Mouse (Mus musculus): ENCODE measurements at regions not wholly inside any gene's neighbourhood (a gene's known extent, or its start where the extent isn't known, plus 50 kb on each side); places are given as distances from the start of the nearest gene placed in this dataset.

- DNase-seq (ENCODE audit: low spot score): no peak
Observed at GRCm38 (mm10) chr8:10774778-10775177, 233.5 kb downstream of the Irs2 start.

DNA sequence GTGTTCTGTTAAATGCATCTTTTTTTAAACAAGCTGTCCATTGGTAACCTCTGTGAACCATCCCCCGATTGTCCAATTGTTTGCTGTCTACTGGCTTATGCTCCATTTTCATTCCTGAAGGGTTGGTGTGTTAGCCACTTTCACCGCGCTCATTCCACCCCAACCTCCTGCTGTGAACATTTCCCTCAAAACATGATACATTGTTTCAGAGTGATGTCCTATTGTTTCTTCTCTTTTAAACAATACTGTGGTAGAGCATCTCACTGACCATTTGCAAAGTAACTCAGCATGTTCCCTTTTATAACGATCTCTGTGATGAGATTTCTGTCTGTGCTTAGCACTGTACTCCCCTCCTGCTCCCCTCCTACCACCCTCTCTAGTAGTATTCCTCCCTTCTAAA, 240.1 kb downstream of the Irs2 start:
- DNase-seq (ENCODE audit: low spot score): no peak

GRCm38 (mm10) chr8:10763907-10764306, 244.4 kb downstream of the Irs2 start:
- no peak for DNase-seq (ENCODE audit: low spot score)

DNA sequence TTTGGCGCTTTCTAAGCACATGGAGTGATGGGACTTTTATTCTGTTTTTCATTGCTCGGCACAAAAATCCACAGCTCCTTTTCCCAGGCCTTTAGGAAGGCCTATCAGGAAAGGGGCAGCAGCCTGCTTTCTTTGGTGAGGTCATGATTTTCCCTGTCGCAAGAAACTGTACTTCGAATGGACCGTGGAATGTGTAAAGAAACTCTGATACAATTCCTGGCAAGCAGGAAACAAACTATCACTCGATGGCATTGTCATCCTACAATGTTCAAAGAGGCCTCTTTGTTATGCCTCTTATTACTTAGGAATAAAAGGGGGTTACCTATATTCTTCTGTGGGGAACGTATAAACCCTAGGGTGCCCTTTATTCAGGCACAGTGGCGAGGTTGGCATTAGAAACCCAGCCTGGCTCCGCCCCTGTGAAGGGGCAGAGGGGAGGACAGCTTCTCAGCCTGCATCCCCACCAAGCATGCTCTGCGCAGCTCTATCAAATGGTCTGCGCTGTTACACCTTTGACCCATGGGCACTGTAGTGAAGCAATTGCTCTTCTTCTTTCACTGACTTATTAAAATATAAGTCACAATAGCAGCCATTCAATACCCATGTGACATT, 246.5 kb downstream of the Irs2 start:
- DNase-seq (ENCODE audit: low spot score): no peak

GRCm38 (mm10) chr8:10760851-10761693, 247.2 kb downstream of the Irs2 start:
- peak; percentile 10 for DNase-seq (ENCODE audit: low spot score)

GRCm38 (mm10) chr8:10760231-10760630, 248.0 kb downstream of the Irs2 start:
- DNase-seq (ENCODE audit: low spot score): no peak

- no peak for DNase-seq (ENCODE audit: low spot score)
Observed at GRCm38 (mm10) chr8:10758151-10758550, 250.1 kb downstream of the Irs2 start.

- DNase-seq (ENCODE audit: low spot score): no peak
Observed at GRCm38 (mm10) chr8:10754986-10755308, 253.3 kb downstream of the Irs2 start.

DNA sequence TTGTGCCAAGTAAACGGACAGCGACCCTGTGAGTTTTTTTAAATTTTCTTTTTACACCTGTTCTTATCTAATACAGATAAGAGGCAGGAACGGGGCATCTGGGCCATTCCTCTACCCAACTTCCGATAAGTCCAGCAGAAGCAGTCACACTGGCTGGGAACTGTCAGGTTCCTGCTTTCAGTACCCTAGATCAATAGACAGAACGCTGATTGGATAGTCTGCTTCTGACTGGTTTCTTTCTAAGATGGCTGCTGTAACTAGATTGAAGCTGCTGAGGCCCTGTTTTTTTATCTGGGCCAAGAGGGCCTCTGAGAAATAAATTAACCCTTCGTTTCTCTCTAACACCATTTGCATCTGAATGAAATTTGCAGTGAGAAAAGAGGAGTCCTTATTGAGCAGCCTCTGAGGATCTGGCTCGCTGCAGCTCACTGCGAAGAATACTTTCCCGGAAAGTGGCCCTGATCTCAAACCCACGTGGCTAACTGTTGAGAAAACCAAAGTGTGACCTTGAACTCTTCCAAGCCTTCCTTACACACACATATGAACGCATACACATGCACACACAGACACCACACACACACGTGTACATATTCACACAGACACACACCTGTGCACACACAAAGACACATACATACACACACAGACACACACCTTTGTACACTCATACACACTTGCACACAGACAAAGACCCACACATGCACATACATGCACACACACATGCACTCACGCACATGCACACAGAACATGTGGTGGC, 253.8 kb downstream of the Irs2 start:
- no peak for DNase-seq (ENCODE audit: low spot score)

DNA sequence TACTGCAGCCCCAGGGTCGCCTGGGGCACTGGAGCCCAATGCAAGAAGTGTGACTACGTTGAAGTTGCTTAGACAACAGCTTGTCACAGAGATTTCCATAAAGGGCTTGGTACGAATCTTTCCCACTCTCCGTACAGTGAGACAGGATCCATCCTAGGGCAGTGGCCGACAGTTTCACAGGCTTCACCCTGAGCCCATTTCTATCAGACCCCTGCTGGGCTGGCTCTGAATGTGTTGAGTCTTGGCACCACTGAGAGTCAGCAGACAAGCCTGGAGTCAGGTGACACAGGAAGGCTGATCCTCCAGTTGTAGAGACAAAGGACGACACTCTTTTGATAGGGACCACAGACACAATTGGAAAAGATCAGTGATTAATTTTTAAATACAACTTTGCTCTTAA, 255.2 kb downstream of the Irs2 start:
- DNase-seq (ENCODE audit: low spot score): no peak

- DNase-seq (ENCODE audit: low spot score): no peak
Observed at GRCm38 (mm10) chr8:10747150-10747549, 261.1 kb downstream of the Irs2 start.

DNA sequence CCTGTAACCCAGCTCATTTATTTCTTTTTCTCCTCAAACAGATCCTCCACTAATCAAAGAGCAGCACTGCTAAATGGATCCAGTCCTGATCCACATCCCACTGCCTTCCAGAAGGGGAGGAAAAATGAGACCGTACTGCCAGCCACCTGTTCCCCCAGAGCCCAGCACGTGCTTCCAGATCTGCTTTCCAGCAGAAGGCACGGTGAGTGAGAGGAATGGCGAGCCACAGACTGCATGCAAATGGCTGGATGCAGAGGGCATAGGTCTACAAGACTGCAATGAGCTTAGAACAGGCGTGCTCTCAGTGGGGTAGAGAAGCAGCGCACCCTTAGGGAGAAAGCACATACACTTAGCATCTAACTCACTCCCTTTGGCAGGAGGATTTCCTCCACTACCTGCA, 265.0 kb downstream of the Irs2 start:
- no peak for DNase-seq (ENCODE audit: low spot score)

- no peak for DNase-seq (ENCODE audit: low spot score)
Observed at GRCm38 (mm10) chr8:10740837-10741236, 267.4 kb downstream of the Irs2 start.

DNA sequence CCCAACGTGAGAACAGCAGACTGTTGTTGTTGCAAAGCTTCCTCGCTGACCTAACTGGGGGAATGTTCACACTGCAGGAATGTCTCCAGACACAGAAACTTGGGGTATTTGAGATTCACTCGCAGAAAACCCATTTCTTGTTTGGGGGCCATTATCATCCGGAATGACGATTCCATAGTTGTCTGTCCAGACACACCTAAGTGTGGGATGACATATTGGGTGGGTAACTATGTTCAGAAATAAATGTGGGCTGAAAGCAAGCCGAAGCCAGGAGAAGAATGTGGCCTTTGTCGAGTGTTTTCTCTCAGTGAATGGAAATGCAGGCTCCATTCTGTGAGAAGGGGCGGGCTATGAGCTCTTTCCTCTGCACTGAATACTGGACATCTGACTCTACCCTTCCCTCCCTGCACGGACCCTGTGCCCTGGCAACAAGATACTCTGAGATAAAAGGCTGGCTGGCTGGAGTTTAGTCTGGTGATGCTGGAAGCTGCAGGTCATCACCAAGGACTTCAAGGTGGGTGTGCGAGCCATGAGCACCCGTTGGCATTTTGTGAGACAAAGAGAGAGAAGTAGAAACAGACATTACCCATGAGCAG, 269.7 kb downstream of the Irs2 start:
- DNase-seq (ENCODE audit: low spot score): no peak

- no peak for DNase-seq (ENCODE audit: low spot score)
Observed at GRCm38 (mm10) chr8:10734746-10735145, 273.5 kb downstream of the Irs2 start.

GRCm38 (mm10) chr8:10723332-10723731, 284.9 kb downstream of the Irs2 start:
- DNase-seq (ENCODE audit: low spot score): no peak

DNA sequence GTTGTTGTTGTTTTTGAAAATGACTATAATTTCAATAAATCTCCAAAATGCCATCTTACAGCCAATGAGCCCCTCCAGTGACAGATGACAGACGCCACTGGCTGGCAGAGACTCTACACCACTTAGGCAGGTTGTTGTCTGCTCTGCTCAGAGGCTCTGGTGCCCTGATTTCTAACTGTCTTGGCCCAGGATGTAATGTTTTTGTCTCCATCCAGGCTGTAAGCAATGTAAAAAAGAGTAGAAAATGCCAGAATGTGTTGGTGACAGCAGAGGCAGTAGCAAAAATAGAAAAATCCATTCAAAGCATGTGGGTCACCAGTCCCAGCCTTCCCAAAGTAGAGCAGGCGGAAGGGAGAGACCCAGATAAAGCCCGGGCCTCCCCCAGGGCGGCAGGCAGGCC, 285.5 kb downstream of the Irs2 start:
- DNase-seq (ENCODE audit: low spot score): no peak

GRCm38 (mm10) chr8:10722342-10722741, 285.9 kb downstream of the Irs2 start:
- DNase-seq (ENCODE audit: low spot score): no peak

DNA sequence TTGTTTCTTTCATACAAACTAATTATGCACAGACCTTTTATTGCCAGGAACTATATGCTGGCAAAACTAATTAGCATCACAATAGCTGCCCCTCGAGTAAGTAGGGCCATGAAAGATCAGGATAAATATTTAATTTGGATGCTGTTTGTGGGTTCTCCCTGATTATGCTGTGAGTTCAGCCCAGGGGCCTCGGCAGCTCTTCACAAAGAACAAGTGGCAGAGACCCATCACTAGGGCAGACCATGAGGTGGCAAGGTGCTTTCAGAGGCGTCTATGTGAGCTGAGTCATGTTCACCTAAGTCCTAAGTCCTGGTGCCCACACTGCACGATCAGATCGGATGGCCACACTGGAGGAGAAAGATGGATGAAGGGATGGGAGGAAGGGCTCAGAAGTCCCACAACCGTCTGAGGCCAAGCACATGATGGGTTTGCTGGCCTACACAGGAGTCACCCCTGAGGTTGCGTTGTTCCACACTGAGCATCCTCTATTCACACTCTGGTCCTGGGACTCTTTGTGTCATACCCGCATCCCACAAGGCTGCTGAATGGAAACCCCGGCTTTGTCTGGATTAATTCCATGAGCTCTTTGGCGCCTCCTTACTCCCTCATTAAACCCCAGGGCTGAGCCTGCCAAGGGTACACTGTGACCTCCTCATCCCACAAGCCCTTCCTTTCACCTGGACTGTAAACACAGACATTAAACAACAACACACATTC, 287.0 kb downstream of the Irs2 start:
- no peak for DNase-seq (ENCODE audit: low spot score)

GRCm38 (mm10) chr8:10720398-10720797, 287.9 kb downstream of the Irs2 start:
- DNase-seq (ENCODE audit: low spot score): no peak

DNA sequence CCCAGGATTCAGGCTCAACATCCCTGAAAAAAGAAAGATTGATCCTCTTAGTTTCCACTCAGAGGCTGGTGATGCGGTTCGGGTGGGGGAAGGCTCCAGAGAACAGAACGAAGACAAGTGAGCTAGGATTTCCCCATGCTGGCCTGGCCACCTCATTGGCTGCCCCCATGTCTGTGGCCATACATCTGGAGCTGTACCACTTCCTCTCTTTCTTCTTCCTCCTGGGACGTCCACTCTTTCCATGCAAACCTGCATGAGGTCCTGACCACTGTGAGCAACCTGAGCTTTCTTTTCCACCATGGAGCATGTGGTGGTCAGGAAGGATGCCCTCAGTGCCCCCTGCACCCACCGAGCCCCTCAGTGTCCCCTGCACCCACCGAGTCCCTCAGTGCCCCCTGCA, 288.8 kb downstream of the Irs2 start:
- DNase-seq (ENCODE audit: low spot score): no peak

GRCm38 (mm10) chr8:10717297-10717696, 291.0 kb downstream of the Irs2 start:
- DNase-seq (ENCODE audit: low spot score): no peak

Measured in heart, adult 8-10 months (tissue).